Mouse (Mus musculus) mouse trophoblast stem cell (cell line): ENCODE data around the gene Arl6ip4.

Experiments
- in situ Hi-C, 2 experiments: fragments of 300-500 bp; cut with MseI, MboI; formaldehyde crosslinking; loops; 2 replicates in 1 of 2; 3 replicates in 1 of 2; pipeline ENCODE4 v1.15.1; 2025

The Arl6ip4 gene

DNA sequence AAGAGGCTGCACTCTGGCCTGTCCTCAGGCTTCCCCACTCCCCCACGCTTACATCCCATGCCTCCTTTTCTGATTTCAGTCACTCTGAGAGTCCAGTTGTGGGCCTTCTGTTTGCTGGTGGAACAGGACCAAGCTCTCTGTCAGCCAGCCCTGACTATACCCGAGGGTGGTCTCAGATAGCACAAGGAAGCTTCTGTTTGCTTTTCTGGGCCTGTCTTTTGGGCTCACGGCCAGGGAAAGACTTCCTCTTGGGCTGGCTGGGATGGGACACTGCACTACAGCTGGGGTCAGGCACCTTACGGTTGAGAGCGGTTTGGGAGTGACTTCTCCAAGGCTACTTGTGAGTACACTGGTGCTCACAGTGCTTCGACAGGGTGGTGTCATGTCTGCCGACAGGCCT, 22.2 kb downstream of the Arl6ip4 start:
- in situ Hi-C loops, result no loop called here

- in situ Hi-C loops, result no loop called here
Observed at GRCm38 (mm10) chr5:124149028-124149427, 33.1 kb downstream of the Arl6ip4 start.

DNA sequence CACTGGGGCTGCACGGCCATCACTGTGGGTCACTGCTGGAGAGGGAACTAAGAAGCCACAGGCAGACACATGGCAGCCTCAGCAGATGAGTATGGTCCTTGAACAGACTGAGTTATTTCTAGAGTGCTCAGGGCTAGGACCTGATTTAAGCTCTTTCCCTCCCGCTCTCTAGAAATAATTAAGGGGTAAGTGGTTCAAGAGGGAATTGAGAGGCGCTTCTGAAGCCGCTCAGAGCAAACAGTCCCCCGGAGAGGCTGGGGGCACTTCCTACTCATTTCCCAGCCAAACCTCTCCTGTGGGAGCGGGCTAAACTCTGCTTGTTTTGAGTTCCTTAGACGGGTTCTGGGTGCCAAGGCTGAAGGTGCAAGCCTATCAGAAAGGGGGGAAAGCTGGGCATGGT, 35.0 kb downstream of the Arl6ip4 start:
- in situ Hi-C loops, result loop anchor here in 1 of 2 experiments (10.0 kb wide), 1 partner anchor 144 kb away; no protein-coding TSS in a partner anchor

DNA sequence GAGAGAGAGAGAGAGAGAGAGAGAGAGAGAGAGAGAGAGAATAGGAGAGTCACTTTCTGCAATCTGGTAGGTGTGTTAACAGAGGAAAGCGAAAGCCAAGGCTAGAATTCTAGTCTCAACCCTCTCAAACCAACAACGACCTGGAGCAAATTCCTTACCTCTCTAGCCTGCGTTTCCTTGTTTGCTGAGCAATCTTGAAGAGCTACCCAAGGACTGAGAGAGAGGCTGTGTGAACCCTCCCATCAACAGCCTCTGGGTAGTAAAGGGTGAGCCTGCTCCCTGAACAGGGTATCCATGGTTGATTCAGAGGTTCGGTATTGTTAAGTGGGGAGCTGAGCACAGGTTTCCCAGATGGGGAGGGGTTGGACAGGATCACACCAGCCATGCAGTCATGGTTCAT, 36.8 kb downstream of the Arl6ip4 start:
- in situ Hi-C loops, result loop anchor here in 1 of 2 experiments (10.0 kb wide), 1 partner anchor 142 kb away; no protein-coding TSS in a partner anchor

- in situ Hi-C loops, result loop anchor here in 1 of 2 experiments (10.0 kb wide), 1 partner anchor 139 kb away; no protein-coding TSS in a partner anchor
Observed at GRCm38 (mm10) chr5:124155943-124156342, 40.1 kb downstream of the Arl6ip4 start.

GRCm38 (mm10) chr5:124158305-124158704, 42.4 kb downstream of the Arl6ip4 start:
- in situ Hi-C loops, result loop anchor here in 1 of 2 experiments (10.0 kb wide), 1 partner anchor 136 kb away; no protein-coding TSS in a partner anchor

DNA sequence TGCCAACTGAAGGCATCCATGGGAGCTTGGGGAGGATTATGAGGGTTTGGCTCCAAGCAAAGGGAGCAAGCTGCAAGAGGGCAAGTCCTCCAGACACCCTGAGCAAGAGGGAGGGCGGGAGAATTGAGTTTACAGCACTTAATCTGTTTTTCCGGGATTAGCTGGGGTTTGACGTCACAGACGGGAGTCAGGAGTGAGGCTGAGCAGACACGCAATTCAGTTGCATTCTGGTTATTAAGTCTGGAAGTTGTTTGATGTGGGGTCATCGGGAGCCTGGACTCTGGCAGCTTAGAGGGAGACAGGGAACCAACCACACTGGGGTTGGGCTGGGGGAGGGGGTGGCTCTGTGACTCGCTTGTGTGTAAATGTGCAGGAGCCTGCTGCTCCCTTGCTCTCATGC, 43.6 kb downstream of the Arl6ip4 start:
- in situ Hi-C loops, result loop anchor here in 1 of 2 experiments (10.0 kb wide), 1 partner anchor 135 kb away; no protein-coding TSS in a partner anchor

GRCm38 (mm10) chr5:124161831-124162230, 45.9 kb downstream of the Arl6ip4 start:
- in situ Hi-C loops, result loop anchor here in 1 of 2 experiments (10.0 kb wide), 1 partner anchor 133 kb away; no protein-coding TSS in a partner anchor

DNA sequence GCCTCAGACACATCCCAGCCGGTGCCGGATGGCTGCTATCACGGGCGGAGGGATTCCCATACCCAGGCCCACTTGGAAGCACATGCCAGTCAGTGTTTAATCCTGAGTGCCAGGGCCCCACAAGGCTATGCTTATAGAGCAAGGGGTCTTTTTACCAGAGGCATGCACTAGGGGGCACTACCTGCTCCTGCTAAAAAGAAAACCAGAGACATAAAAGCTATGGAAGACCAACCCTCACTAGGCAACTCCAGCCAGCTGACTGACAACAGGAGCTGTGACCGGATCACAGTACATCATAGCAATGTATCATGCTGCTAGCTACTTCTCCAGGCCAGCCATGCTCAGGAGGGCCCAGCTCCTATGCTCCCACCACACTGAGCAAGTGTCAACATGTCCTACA, 46.7 kb downstream of the Arl6ip4 start:
- in situ Hi-C loops, result loop anchor here in 1 of 2 experiments (10.0 kb wide), 1 partner anchor 132 kb away; no protein-coding TSS in a partner anchor

- in situ Hi-C loops, result loop anchor here in 1 of 2 experiments (10.0 kb wide), 1 partner anchor 131 kb away; no protein-coding TSS in a partner anchor
Observed at GRCm38 (mm10) chr5:124163445-124163844, 47.6 kb downstream of the Arl6ip4 start.

DNA sequence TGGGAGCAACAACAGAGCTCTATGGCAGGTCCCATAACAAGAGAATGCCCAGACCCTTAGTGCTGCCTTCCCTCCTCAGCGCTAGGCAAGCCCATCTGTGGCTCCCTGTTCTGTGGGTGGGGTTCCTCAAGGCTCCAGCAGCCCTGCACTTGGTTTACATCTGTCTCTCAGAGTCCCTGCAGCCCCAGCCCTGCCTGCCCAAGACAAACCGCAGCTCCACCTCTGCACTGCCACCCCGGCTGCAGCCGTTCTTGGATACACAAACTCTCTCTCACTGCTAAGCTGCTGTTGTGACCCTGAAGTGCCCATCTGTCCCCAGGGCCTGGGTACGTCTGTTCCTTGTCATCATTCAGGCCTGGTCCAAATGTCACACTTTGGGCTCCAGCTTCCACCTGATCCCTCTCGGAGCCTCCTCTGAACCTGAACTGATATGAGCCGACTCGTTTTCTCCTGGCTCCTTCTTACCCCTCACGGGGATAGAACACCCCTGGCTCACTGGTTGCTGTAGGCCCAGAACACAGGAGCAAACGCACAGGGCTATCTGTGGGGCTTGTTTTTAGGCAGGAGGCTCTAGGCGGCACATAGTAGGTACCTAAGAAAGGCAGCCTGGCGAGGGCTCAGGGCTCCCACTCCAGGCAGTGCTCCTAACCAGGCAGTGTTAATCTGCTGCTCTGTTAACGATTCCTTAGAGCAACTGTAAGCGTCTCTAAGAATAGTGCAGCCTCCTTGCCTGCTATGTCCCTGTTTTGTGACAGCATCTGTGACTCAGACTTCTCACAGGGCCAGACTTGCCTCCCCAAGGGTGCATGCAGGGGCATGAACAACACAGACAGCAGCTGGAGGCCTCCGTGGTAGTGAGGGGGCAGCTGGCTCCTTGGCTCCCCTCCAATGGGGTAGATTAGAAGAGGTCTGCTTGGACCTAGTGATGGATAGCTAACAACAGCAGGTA, 50.0 kb downstream of the Arl6ip4 start:
- in situ Hi-C loops, result loop anchor here in 1 of 2 experiments (10.0 kb wide), 1 partner anchor 129 kb away; no protein-coding TSS in a partner anchor

- in situ Hi-C loops, result loop anchor here in 1 of 2 experiments (10.0 kb wide), 1 partner anchor 128 kb away; no protein-coding TSS in a partner anchor
Observed at GRCm38 (mm10) chr5:124166741-124167140, 50.9 kb downstream of the Arl6ip4 start.

- in situ Hi-C loops, result loop anchor here in 1 of 2 experiments (10.0 kb wide), 1 partner anchor 127 kb away; no protein-coding TSS in a partner anchor
Observed at GRCm38 (mm10) chr5:124167621-124168020, 51.7 kb downstream of the Arl6ip4 start.
